Mouse (Mus musculus) right cerebral cortex, adult 18-20 months (tissue): ENCODE measurements around the gene Cep68.

Source experiments
- DNase-seq: peaks from one replicate; pipeline ENCODE4 v3.0.0; 2022; ENCODE audit warnings: mixed read lengths

Cep68 gene

DNA sequence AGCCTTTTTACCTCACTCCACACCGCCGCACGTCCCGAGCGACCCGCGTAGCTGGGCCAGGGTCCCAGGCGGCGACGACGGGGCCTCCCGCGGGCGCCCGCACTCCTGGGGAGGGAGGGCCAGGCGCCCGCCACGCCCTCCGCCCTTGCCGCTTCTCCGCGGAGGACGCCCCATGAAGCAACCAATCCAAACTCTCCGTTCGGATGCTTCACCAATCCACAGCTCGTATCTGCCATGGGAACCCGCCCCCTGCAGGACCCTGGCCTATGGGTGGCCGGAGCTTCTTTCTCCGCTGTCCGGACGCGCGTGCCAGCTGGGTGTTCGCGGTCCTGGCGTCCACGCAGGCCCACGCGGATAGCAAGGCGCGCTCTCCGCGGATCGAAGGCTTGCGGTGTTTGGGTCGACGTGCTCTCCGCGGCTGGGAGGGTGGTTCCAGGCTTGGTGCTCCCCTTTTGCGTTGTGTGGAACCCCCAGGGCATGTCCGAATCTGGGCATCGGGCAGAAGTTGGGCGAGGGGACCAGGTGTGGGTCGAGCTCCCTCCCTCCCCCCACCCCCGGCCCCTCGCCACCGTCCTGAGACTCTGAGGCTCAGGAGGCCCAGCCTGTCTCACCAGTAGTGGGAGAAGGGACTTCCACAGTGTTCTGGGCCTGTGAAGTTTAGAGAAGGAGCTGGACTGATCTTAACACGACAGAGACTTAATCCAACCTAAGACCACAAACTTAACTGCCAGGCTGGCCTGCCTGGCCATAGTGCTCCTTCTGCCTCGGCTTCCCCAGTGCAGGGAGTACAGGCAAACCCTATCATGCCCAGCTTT, at the start of gene Cep68:
TSS of gene Cep68 (minus strand) at position 134 of the 815 bp plus-strand sequence.
- peak; percentile 97 for DNase-seq

DNA sequence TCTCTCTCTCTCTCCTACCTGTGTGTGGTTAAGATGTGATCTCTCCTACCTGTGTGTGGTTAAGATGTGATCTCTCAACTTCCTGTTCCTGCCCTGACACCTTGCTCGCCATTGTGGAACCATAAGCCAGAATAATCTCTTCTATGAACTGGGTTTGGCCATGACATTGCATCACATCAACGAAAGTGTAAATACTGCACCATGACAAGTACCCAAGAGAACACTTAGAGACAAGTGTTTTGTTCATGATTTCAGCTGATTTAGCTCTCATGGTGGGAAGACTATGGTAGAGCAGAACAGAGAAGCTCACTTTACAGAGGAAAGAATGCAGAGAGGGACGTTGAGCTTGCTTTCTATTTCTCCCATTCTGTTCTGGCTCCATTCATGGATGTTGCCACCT, 35.2 kb upstream of the Cep68 start:
- DNase-seq, result no peak

DNA sequence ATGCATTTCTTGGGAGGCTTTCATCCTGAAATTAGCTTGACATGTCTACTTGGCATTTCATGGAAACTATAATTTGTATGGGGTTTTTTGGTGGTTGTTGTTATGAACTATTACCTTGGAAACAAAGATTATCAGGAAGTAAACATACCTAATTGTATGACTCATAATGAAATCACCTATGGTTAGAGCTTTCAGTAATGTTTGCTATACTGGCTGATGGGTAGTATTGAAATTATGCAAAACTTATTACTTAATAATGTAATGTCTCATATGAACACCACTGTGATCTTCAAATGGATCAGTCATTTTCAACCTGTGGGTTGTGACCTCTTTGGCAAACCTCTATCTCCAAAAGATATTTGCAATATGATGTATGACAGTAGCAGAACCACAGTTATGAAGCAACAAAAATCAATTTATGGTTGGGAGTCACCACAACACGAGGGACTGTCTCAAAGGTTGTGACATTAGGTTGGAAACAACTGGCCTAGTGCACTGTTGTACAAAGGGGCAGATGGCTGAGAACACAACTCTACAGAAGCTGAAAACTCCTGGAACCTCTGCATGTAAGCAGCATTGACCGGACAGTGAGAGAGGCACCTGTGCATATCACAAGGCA, 33.5 kb upstream of the Cep68 start:
- DNase-seq, result no peak

DNA sequence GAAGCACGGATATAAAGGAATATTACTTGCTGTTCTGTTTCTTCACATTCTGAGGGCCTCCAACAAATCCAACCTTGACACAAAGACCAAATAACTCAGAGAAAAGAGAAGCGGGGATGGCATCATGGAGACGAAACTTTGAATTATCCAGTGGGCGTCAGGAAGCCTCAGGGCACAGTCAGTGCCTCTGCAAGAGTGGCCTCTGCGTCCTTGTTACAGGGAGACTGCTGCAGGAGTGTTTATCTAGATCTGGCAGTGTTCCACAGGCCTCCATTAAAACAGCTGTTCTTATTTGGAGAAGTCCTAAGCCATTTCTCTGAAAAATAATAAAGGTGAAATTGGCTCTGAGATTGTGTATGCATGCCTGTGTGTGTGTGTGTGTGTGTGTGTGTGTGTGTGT, 31.8 kb upstream of the Cep68 start:
- no peak for DNase-seq

DNA sequence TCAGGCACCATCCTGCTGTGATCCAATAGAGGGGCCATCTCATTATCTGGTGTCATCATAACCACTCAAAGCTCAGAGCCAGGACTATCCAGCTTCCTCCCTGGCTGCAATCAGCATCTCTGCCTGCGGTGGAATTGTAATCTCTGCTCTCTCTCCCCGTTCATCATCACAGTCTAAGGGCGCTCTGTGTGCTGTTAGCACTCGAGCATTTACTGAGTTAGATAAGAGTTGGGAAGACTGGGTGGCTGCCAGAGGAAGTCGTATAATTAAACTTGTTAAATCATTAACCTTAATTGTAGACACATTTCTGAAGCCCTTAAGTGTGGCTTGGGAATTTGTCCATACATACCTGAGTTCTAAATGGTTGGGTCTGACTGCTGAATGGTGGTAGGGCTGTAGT, 29.5 kb upstream of the Cep68 start:
- no peak for DNase-seq

DNA sequence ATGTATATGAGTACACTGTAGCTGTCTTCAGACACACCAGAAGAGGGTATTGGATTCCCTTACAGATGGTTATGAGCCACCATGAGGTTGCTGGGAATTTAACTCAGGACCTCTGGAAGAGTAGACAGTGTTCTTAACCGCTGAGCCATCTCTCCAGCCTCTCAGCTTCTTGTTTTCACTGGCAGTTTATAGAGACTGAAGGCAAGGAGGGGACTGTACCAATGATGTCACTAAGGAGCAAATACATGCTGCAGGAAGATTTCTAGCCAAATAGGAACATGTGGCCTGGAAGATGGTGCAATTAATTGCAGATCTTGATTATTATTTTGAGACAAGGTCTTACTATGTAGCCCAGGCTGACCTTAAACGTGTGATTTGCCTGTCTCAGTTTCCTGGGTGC, 27.9 kb upstream of the Cep68 start:
- no peak for DNase-seq

DNA sequence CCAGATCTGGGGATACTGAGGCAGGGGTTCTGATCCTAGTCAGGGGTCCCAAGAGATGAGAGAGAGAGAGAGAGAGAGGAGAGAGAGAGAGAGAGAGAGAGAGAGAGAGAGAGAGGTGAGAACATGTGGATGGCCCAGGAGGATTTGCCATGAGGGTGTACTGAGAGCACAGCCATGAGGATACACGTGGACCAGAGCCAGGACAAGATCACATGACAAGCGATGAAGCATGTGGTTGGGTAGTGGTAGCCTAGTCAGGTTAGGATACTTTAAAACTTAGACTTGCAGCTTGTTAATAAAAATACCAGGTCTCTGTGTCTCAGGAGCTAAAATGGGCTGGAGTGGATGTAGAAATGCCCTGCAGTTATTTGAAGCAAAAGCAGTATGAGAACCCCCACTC, 26.7 kb upstream of the Cep68 start:
- DNase-seq, result no peak

DNA sequence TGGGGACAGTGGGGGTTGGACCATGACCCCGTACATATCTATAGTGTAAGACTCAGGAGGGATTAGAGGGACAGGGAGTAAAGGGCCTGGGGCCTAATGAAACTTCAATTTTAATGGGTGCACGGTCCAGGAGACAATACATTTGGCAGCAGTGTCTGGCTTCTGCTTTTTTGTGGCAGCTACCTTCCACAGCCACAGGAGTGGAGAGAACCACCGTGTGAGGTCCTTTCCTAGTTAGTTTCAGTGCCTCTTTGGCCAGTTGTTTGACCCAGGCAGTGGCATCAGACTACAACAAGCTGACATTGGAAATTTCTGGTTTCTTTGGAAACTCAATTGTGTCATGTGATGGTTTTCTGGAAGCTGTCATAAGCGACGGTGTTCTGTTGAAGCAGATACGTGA, 20.7 kb upstream of the Cep68 start:
- DNase-seq, result no peak

DNA sequence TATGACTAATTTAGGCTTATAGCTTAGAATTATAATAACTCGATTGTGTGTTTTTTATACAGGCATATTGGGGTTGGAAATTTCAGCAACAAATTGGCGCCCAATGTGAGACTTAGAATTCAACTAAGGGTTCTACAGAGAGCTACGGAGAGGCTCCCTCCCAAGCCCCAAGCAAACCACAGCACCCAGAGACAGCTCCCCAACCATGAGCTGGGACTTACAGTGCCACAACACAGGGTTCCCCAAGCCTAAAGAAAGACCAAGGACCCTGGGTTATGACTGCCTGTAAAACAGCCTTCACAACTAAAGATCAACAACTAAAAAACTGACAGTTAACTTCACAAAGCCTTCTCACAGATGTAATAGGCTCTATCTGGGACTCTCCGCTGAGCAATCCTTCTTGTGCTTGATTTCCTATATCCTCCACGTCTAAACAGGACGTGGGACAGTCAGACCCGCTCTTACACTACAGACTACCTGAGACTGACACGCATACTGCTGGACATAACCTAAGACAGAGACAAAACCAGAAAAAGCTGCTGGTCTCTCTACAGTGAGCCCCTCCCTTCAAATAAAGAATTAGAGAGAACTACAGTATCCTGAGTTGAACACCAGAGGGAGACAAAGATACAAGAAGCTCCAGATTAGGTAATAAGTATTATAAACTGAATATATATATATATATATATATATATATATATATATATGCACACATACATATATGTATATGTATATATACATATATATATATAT, 13.6 kb upstream of the Cep68 start:
- DNase-seq, result no peak

DNA sequence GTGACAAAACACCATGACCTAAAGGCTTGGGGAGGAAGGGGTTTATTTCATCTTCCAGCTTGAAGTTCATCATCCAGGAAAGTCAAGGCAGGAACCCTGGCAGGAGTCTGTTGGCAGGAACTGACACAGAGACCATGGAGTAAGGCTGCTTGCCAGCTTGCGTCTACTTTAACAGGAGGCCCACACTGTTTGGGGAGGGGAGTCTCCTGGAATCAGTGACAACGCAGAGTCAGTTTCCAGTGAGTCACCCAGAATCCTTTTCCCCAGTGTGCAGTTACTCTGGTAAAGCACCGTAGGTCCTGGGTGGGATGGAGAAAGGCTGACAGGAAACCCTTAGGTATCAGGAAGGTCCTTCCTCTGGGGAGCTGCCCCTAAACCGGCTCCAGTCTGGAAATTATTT, 5.6 kb upstream of the Cep68 start:
- no peak for DNase-seq

DNA sequence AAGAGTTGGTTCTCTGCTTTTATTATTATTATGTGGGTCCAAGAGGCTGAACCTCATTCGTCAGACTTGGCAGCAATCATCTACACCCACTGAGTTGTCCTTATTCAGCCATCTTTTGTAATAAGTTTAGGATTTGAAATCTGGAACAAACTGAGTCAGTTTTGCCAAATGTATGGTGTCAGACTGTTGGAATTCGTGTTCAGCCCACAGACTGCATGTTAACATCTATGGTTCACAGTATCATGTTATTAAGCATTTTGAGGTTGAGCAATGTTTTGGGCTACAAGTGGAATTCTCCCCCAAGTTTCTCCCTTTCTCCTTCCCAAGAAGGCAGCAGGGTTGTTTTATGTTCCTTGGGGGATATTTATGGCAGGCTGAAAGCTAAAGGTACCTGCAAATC, 3.9 kb upstream of the Cep68 start:
- no peak for DNase-seq

DNA sequence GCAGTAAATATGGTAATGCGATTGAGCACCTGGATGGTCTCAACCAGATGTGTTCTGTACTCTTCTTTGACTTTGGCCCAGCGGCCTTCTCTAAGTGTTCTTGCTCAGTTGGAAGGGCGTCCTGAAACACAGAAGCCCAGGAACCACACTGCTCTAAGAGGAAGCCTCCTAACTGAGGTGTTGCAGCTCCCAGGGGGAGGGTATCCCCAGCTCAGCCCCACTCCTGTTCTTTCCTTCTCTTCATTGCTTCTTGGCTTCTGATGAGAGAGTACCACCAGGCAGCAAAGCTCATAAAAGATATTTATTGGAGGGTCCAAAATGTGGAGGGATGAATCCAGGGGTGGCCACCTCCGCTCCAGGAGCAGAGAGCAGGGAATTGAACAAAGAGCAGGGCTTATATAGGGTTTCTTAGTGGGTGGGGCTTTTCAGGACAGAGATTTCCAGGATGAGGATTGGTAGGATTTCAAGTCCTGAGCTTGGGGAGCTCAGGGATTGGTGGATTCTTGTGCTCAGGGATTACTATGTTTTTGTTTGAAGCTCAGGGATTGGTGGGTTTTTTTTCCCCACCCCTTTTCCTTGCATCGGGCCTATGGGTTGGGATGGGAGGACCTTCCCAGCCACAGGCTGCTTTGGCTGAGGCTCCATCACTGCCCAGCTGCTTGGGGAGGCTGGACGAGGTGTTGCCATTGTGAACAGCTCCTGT, 1.4 kb upstream of the Cep68 start:
- no peak for DNase-seq

DNA sequence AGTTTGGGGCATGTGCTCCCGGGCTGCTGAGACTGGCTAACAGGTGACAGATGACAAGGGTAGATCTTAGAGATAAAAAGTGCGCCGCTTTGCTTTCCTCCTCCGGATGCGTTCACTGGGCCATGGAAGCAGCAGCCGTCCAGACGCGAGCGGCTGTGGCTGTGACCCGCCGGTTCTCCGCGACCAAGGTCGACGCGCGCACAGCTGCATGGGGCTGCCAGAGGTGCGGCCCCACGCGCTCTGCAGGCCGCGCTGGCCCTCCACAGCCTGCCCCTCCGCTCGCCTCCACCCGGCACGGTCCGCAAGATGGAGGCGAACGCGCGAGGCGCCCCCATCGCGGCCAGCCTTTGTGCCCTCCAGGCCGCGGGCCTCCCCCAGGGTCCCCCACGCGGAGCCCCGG, 389 bp downstream of the Cep68 start:
- DNase-seq, result peak; percentile 34

DNA sequence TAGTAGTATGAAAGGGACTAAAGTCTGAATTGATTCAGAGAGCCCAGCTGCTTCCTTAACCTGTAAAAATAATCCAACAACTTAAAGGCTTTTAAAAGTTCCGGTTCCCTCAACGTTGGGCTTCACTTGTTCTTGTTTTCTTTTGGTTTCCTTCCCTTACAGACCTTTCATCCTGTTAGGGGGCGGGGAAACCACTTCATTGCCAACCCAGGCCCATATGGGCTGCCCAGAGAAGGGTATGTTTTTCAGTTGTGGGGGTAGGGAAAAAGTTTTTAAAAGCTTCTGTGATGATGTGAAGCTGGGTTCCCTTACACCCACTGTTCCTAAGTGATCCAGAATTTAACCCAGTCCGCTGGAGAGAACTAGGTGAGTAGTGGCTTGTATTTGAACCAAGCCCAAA, 952 bp downstream of the Cep68 start:
- no peak for DNase-seq

DNA sequence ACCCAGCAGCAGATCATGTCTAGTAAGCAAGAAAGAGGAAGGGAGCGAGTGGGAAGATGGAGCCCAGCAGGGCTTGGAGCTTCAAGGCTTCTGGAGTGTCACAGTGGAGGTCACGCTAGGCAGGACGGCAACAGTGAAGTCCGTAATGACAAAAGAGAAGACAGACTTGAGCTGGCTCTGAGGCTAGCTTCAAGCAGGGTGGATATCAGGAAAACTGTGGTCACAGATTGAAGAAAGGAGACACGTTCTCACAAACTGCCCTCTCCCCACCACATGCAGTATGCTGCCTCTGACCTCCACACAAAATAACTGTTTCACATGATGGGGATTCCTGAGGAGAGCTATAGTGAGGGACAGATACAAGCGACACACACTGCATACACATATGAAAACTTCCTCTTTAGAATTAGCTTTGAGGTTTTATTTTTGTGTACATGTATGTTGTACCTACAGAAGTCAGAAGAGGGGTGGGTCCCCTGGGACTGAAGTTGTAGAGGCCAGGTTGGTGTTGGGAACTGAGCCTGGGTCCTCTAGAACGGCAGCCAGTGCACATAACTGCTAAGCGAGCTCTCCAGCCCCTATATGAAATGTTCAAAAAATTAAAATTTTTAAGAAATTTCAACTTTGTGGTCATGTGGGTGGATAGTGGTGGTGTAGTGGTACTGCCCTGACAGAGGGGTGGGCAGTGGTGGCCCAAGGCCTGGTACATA, 1.9 kb downstream of the Cep68 start:
- DNase-seq, result no peak

DNA sequence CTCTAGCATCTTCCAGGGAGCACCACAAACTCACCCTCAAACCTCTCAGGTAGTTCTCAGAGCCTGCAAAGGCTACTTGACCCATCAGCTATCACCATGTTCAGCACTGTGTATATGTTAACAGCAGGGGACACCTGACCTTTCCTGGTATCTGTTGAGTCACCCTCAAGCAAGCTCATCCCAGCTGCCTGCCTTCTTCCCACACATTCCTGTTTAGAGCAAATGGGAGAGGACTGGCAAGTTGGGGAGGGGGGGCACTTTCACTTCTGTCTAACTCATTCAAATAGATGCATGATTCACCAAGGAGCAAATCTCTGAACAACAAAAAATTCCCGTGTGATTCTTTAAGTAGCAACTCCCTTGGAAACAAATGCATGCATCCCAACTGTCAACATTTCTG, 2.6 kb downstream of the Cep68 start:
- peak; percentile 43 for DNase-seq

DNA sequence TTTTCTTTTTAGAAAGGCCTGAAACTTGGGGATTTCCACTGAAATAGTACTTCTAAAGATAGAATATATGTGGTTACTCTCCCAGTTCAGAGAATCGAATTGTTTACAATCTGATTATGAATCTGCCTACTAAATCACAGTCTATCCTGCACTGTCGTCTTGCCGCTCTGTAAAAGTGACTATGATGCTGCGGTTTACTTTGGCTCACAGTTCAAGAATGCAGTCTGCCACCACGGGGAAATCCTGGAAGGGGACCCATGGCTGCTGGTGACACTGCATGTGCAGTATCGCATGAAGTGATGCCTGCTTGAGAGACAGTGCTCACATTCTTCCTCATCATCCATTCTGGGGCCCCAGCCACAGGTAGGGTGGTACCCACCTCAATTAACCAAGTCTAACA, 3.9 kb downstream of the Cep68 start:
- DNase-seq, result no peak

DNA sequence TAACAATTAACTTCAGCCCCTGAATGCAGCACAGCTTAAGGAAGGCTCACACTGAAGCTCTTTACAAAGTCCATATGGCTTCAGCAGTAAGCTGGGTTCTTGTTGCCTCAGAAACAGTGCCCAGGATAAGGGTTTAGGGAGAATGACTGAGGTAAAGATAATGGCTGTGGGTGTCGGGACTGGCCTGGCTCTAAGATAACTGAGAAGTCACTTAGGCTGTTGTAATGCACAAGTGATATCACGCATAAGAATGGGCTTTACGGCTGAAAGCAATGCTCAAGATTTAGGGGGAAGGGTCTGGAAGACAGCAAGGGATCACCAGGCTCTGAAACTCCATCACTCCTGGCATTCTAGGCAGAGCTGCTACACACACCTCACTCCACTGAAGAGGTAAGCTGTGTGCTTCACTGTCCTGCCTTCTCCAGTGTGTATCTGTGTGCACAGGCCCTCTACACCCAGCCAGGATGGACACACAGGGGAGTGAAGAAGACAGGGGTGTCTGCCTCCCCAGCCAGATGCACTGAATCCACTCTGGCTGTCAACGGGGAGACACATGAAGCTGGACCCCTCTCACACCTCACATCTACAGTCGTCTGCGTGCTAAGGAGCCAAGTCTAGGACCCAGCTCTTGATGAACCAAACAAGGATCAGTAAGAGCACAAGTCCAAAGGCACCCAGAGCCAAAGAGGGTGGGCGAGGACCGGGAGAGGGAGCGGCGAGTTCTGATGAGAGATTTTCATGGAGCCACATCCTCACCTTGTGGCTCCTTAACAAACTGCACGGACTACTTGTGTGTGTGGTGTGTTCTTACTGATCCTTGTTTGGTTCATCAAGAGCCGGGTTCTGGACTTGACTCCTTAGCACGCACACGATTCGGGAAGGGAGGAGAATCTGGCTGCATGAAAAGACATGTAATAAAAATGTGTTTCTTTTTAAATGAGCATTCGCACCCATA, 4.6 kb downstream of the Cep68 start:
- DNase-seq, result no peak

DNA sequence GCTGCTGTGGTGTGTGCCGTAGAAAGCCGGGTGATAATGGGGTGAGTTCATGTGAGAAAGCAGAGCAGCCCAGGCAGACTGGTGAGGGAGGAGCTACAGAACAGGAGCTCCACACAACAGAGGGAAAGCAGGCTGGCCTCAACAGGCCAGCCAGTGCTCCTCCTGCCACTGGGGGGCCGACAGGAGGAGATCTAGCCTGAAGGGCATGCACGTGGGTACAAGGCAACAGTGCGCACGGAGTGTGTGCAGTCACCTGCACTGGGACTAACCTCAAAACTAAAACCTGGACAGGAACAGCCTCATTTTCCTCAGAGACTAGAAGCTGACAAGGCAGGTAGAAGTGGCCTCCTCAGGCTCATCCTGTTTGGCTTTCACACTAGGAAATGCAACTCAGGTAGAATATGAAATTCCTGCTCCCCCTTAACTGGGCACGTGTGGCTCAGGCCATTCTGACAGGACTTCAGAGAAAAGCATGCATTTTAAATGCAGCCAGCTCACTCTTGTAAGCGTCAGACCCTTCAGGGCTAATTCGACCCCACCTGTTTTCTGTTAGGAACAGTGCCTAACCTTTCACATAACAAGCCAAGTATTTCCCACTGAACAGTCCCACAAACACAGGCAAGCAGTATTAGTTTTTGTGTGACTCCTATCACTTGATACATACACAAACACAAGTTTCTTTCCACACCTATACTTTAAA, 5.9 kb downstream of the Cep68 start:
- DNase-seq, result no peak

DNA sequence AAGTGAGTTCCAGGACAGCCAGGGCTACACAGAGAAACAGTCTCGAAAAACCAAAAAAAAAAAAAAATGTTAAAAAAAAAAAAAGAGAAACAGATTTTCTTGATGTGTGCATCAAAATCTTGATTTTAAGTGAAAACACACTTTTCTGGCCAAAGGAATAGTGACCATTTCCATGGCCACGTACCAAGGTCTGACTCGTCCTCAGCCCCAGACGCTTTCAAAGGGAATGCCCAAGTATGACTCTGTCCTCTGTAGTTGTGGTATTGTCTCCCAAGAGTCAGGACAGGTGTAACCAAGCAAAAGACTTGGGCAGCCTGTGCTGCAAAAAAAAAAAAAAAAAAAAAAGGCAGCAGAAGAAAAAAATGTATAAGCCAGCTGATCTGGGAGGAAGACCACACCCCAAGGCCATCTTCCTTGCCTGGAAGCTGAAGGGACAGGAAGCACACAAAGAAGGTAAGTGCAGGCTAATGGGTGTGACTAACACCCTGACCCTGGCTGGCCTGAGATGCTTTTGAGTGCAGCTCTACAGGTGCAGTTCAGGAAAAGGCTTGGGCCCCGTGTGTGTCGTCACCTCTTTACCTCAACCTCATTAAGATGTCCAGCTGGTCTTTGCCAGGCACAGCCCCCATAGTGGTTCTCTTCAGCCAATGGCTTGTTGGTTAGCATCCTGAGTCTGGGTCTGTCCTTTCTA, 6.7 kb downstream of the Cep68 start:
- no peak for DNase-seq
